Mouse (Mus musculus): ENCODE results near the gene Trim27.

GRCm38 (mm10) chr13:21242408-21243125 lies 63.3 kb downstream of the Trim27 start:
- no peak for TF ChIP-seq TAL1 (IDR thresholded peaks at IDR 0.05; ENCODE audit: low read length)
- TF ChIP-seq GATA1 (IDR thresholded peaks at IDR 0.05; ENCODE audit: low read length), result no peak

Data from erythroblast, embryonic 14.5 days (primary cell).